Comparison of ENCODE assay signal across 24 mouse cellular contexts in the genomic region with DNA sequence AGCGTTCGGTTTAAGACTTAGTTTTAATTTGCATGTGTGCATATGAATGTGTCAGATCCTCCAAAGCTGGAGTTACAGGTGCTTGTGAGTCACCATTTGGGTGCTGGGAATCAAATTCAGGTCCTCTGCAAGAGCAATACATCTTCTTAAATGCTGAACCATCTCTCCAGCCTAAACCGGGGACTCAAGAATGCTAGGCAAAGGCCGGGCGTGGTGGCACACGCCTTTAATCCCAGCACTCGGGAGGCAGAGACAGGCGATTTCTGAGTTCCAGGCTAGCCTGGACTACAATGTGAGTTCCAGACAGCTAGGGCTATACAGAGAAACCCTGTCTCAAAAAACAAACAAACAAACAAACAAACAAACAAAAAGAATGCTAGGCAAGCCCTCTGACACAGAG. TPM values are rescaled to one million over a fixed set of nuclear protein-coding genes. Genes with fewer than 3 reads are reported as not detected.
"Had no signal": no experiment of that assay in that cellular context is flagged by ENCODE, and none has a peak within 500 bp of the region (broad histone marks: within the 10 kb centered on the region; RNA-seq: fewer than 3 reads in every experiment).

No protein-coding gene starts in this region.

- H3K4me1 ChIP-seq: liver, embryonic 12.5 days; megakaryocyte, embryonic 14.5 days had no signal

- H3K27me3 ChIP-seq: limb, embryonic 13.5 days; liver, embryonic 12.5 days; liver, embryonic 15.5 days; lung, embryonic 15.5 days; megakaryocyte, embryonic 14.5 days; midbrain, embryonic 15.5 days; neural tube, embryonic 12.5 days; neural tube, embryonic 15.5 days had no signal

- DNase-seq: kidney, adult 8-10 months; kidney, postnatal 4 days; liver; lung, adult 18-20 months; lung, postnatal 10 days; lung, postnatal 36 days; retina, postnatal 1 day; right cerebral cortex, postnatal 25 days; spleen, adult 18-20 months; thymus, postnatal 25 days had no signal

- H3K9me3 ChIP-seq: limb, embryonic 10.5 days; limb, embryonic 13.5 days; liver, embryonic 12.5 days; liver, embryonic 15.5 days; lung, embryonic 15.5 days; megakaryocyte, embryonic 14.5 days; midbrain, embryonic 10.5 days; midbrain, embryonic 15.5 days; neural tube, embryonic 12.5 days; neural tube, embryonic 15.5 days had no signal

- H3K9ac ChIP-seq: limb, embryonic 13.5 days; liver, embryonic 12.5 days; liver, embryonic 15.5 days; lung, embryonic 15.5 days; midbrain, embryonic 15.5 days; neural tube, embryonic 12.5 days; neural tube, embryonic 15.5 days had no signal

- ATAC-seq: liver, embryonic 12.5 days; midbrain, embryonic 15.5 days had no signal

- H3K27ac ChIP-seq: limb, embryonic 10.5 days; limb, embryonic 13.5 days; liver, embryonic 12.5 days; liver, embryonic 15.5 days; lung, embryonic 15.5 days; midbrain, embryonic 10.5 days; midbrain, embryonic 15.5 days; neural tube, embryonic 12.5 days; neural tube, embryonic 15.5 days; stomach, postnatal 0 days had no signal

- H3K36me3 ChIP-seq: lung, embryonic 15.5 days; midbrain, embryonic 15.5 days; neural tube, embryonic 12.5 days; neural tube, embryonic 15.5 days had no signal

- H3K4me2 ChIP-seq: limb, embryonic 13.5 days; liver, embryonic 12.5 days; liver, embryonic 15.5 days; lung, embryonic 15.5 days; midbrain, embryonic 15.5 days; neural tube, embryonic 12.5 days; neural tube, embryonic 15.5 days had no signal

- H3K4me3 ChIP-seq: limb, embryonic 10.5 days; limb, embryonic 13.5 days; liver, embryonic 12.5 days; liver, embryonic 15.5 days; lung, embryonic 15.5 days; megakaryocyte, embryonic 14.5 days; midbrain, embryonic 10.5 days; midbrain, embryonic 15.5 days; neural tube, embryonic 12.5 days; neural tube, embryonic 15.5 days had no signal

RNA-seq across cellular contexts. Expression of gene Gm28047, which starts 35.0 kb away (rescaled TPM):
- total RNA-seq: left cerebral cortex, adult 18-20 months had no signal
- polyA plus RNA-seq: limb, embryonic 13.5 days; liver, embryonic 12.5 days; liver, embryonic 15.5 days; lung, embryonic 15.5 days; midbrain, embryonic 10.5 days; midbrain, embryonic 15.5 days; neural tube, embryonic 12.5 days; neural tube, embryonic 15.5 days; stomach, embryonic 14.5 days; stomach, postnatal 0 days; thymus, postnatal 0 days had no signal
